Mouse (Mus musculus) kidney, postnatal 25 days (tissue): ENCODE measurements around the gene C130026I21Rik.
"Not testable (repeated sequence)": the region's sequence is repeated elsewhere in the genome, so short reads cannot be mapped to it uniquely, and the experiment has no call there.

Experiments
- DNase-seq, 2 experiments: peaks; one replicate each; pipeline ENCODE4 v3.0.0; 2021; ENCODE audit warnings: mixed read lengths in 2 of 2

The C130026I21Rik gene

DNA sequence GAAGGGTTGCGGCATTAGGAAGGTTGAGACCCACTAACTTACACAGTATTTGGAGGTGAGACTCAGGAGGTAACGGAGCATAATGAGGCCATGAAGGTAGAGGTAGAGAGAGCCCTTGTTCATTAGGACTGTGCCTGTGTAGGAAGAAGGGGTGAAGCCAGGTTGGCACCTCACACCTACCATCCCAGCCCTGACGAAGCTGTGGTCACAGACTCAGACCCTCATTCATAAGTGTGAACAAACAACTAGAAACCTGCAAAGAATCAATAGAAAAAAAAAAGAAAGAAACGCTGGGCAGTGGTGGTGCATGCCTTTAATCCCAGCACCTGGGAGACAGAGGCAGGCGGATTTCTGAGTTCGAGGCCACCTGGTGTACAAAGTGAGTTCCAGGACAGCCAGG is 152.0 kb downstream of the C130026I21Rik start:
- DNase-seq, result peak in 1 of 2 experiments; percentile 34

GRCm38 (mm10) chr1:85117537-85117936 is 152.8 kb downstream of the C130026I21Rik start:
- peak in 1 of 2 experiments; percentile 35 for DNase-seq

DNA sequence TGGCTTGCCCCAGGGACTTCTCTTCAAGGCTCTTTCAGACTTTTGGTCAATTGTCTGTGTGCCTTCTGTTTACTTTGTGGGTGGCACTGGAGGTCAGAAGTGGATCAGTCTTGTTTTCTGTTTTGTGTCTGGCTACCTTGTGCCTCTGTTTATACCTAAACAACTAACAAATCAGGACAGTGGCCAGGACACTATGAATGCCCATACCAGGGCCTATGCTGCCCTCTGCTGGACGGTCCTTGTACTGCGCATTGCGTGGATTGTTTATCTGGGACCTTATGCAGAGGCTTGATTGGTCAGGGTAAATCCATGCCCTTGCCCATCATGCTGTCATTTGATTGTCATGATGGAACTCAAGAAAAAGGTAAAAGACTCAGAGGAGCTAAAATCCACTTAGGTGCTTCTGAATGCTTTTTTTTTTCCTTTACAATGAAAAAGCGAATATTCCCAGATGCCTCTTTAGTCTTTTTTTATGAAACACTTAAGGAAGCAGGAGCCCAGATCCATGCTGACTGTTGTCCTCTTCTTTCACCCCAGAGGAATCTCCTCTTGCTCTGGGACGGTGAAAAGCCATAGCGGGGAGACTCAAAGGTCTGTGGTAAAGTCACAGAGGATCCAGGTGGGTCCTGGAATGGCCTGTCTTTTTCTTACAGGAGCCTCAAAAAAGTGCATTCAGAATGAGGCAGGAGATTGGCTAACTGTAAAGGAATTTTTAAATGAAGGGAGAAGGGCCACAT is 155.5 kb downstream of the C130026I21Rik start:
- DNase-seq, result peak; percentile 36 to 59

DNA sequence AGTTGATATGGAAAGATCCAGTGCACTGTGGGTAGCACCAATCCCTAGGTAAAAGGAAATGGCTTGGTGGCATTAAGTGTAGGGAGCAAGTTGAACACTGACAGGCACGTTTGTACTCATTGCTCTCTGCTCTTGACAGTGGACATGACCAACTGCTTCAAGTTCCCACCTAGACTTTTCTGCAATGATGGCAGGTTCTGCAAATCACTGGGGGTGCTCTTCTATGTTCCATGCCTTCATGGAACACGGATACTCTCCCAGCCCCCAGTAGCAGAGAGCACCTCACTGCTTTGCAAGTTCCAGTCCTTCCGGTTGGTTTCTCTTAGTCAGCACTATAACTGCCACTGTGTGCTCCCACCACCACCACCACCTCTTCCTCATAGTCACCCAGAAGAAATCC is 156.3 kb downstream of the C130026I21Rik start:
- peak in 1 of 2 experiments; percentile 25 for DNase-seq

- DNase-seq, result peak in 1 of 2 experiments; percentile 27
These were observed 157.5 kb downstream of the C130026I21Rik start for GRCm38 (mm10) chr1:85112889-85113288.

DNA sequence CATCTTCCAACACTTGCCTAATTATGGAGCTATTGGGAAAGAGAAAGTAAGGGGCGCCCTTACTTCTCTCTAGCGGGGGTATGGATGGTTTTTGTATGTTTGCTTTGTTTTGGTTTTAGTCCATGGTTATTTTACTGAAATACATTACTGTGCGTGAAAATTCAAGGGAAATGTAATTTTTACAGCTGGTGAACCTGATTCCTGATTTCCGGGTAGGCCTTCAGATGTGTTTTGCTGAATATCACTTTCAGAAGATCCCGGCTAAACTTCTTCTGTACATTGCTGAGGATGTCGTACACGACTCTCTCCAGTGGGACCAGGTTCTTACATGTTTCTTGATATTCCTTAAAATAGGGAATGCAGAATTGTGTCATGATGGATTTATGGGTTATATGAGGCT is 158.1 kb downstream of the C130026I21Rik start:
- DNase-seq, result not testable (repeated sequence)

DNA sequence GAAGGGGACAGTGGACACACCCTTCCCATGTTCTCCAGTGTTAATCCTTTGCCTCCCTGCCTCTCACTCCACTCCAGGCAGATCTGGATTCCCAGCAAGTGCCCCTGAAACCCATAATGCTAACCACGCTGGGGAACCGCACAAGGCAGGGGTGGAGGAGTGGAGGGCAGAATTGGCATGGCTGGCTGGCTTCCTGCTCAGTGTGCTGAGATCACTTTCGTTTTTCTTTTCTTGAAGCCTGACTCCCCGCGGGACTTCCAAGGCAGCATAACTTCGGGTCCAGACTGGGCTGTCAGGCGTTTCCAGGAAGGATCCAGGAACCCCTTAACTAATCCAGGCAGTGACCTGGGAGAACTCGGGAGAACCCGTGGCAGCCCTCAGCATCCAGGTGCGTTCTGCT is 158.8 kb downstream of the C130026I21Rik start:
- peak in 1 of 2 experiments; percentile 43 for DNase-seq

GRCm38 (mm10) chr1:85110876-85111275 is 159.5 kb downstream of the C130026I21Rik start:
- DNase-seq, result peak in 1 of 2 experiments; percentile 23

- not testable (repeated sequence) for DNase-seq
These were observed 160.6 kb downstream of the C130026I21Rik start, which contains the start of gene A530032D15Rik for GRCm38 (mm10) chr1:85109753-85110152. Gene A530032D15Rik (minus strand): TSS chr1:85109853.

GRCm38 (mm10) chr1:85106013-85106412 is 164.4 kb downstream of the C130026I21Rik start:
- DNase-seq, result not testable (repeated sequence)

- peak; percentile 4 to 45 for DNase-seq
These were observed 165.0 kb downstream of the C130026I21Rik start for GRCm38 (mm10) chr1:85105336-85105735.

DNA sequence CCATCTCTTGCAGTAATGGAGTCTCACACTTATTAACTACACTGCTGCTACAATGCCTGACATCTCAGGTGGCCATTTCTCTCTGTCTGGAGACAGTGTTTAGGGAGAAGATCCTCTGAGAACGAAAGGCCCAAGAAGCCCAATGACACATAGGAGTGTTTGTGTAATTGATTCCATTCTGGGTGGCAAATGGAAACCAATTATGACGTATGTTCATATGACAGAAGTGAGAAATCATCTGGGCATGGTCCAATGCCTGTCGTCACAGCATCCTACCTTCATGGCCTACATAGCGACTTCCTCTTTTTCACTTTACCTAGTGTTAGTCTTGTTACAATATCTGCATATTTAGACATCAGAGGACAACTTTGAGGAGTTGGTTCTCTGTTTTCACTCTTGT is 168.6 kb downstream of the C130026I21Rik start:
- peak in 1 of 2 experiments; percentile 22 for DNase-seq

GRCm38 (mm10) chr1:85099864-85100263 is 170.5 kb downstream of the C130026I21Rik start, which contains the start of gene Gm10553:
Gene Gm10553 (plus strand): TSS chr1:85100164.
- not testable (repeated sequence) for DNase-seq

GRCm38 (mm10) chr1:85099081-85099480 is 171.3 kb downstream of the C130026I21Rik start:
- not testable (repeated sequence) for DNase-seq

- DNase-seq, result peak in 1 of 2 experiments; percentile 2
These were observed 177.3 kb downstream of the C130026I21Rik start for GRCm38 (mm10) chr1:85093011-85093572.

GRCm38 (mm10) chr1:85092169-85092568 is 178.2 kb downstream of the C130026I21Rik start:
- DNase-seq, result not testable (repeated sequence)

DNA sequence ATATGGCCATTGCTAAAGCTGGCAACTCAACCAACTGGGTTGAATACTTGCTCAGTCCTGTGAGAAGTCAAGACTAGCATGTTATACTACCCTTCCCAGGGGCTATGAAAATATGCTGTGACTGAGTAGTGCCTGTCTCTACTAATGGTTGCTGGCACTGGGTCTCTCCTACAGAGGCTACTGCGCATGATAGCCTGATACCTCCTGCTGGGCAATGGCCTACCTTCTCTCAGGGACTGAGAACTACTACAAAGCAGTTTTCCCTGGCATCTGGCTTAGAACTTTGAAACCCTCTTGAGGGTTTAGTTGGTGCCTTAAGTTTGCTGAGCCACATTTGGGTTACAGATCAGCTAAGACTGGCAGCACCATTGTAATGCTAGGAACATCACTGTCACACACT is 184.2 kb downstream of the C130026I21Rik start:
- DNase-seq, result not testable (repeated sequence)

DNA sequence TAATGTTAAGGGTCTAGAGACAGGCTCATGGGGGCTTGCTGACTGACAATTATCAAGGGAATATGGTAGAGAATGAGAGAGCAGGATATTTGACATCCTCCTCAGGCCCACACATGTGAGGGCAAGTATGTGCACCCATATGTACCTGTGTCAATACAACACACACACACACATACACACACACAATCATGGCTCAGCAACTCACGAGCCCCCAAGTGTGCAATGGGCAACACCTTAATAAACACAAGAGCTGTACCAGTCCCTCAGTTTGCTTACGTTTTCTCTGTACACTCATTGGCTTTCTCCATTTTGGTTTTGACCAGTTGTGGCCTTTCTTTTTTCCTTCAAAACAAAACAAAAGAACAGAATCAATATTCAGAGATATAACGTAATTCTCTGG is 185.6 kb downstream of the C130026I21Rik start:
- peak in 1 of 2 experiments; percentile 39 for DNase-seq

DNA sequence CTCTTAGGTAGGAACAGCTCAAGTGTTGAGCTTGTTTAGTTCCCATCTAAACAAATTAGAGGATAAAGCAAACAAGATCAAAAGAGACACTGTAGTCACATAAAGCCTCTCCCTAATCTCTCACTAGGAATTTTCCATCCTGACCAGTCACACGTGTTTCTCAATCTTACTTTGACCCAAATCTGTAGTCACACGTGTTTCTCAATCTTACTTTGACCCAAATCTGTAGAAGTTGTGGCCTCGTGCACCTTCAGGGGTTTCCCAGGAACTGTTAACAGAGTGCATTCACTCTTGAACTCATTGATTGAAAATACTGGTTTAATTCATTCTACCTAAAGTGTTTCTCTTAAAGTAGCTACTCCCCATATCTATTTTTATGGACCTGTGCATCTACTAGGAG is 197.3 kb downstream of the C130026I21Rik start:
- DNase-seq, result not testable (repeated sequence)

DNA sequence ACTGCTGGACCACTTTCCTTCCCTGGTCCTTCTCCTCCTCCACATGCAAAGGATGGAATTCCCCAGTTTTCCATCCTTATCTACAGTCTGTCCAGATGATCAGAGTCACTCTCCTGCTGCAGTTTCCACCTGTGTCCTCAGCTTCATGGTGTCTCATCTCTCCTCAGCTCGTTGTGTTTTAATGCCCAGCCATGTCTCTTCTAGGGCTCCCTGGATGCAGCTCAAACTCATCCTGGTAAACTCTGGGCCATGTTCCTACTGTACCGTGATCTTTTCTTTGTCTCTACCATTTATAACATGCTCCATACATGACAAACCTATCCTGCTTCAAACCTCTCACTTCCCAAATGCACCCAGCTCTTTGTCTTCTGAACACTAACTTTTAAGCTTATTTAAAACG is 198.7 kb downstream of the C130026I21Rik start:
- DNase-seq, result peak in 1 of 2 experiments; percentile 26

GRCm38 (mm10) chr1:85035801-85036200 is 234.6 kb downstream of the C130026I21Rik start:
- DNase-seq, result not testable (repeated sequence)

- DNase-seq, result not testable (repeated sequence)
These were observed 236.0 kb downstream of the C130026I21Rik start for GRCm38 (mm10) chr1:85034394-85034793.

DNA sequence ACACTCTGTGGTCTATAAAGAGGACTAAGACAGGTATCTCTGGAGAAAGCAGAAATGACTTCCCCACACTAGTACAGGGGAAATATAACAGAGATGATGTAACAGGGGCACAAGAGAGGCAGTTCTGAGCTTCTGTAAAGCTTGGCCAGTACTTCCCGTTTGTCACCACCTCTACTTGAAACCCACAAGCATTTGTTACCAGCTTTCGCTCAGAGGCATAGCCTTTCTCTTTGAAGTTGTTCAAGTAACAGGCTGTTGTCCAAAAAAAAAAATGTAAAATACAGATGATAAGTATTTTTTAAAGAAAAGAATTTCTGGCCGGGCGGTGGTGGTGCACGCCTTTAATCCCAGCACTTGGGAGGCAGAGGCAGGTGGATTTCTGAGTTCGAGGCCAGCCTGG is 236.8 kb downstream of the C130026I21Rik start:
- DNase-seq, result not testable (repeated sequence)

DNA sequence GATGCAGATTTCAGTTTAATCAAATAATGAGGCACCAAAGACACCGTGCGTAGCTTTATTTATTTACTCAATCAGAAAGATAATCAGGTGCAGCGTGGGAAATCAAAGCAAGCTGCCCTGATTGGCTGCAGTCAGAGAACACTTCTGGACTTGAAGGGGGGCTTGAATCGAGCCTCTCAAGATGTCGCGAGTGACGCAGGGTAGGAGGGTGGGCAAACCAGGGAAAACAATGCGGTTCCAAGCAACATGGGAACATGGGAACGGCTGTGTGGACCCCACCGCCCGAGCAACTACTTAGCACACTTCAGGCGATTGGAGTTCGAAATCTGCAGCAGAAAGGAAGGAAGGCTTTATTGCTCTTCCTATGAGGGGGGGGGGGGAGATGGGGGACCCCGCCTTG is 240.2 kb downstream of the C130026I21Rik start:
- not testable (repeated sequence) for DNase-seq
